Mouse (Mus musculus) limb, embryonic 14.5 days (tissue): ENCODE measurements around the gene Fstl4. TPM values are rescaled to one million over a fixed set of nuclear protein-coding genes. Genes with fewer than 3 reads are reported as not detected.

Experiments used
- ATAC-seq: fragments of 200-750 bp; cut with Nextera tagmentation; 2 replicates; pipeline ENCODE4 v1.8.0; 2017; ENCODE audit warnings: low read depth, moderate number of reproducible peaks, moderate TSS enrichment; ENCODE audit not compliant: low FRiP score
- DNase-seq: peaks from one replicate; pipeline ENCODE4 v3.0.0-alpha.2; 2015; ENCODE audit warnings: low spot score
- H3K27ac ChIP-seq: fragments of 300-500 bp; sonication (generic); replicated peaks from 2 replicates; pipeline ENCODE4 v1.5.1; 2014; ENCODE audit warnings: low read depth, mild to moderate bottlenecking, low read length, moderate library complexity, mixed read lengths
- H3K27me3 ChIP-seq: fragments of 300-500 bp; sonication (generic); 2 replicates; pipeline ENCODE4 v1.6.1; 2014; ENCODE audit warnings: low read length, mixed read lengths; ENCODE audit not compliant: control insufficient read depth, insufficient read depth
- H3K36me3 ChIP-seq: fragments of 300-500 bp; sonication (generic); 2 replicates; pipeline ENCODE4 v1.6.1; 2014; ENCODE audit warnings: mild to moderate bottlenecking, low read length, moderate library complexity, mixed read lengths; ENCODE audit not compliant: control insufficient read depth, insufficient read depth
- H3K4me1 ChIP-seq: fragments of 300-500 bp; sonication (generic); 2 replicates; pipeline ENCODE4 v1.6.1; 2014; ENCODE audit warnings: antibody characterized with exemption, low read length, mixed read lengths; ENCODE audit not compliant: control insufficient read depth, insufficient read depth
- H3K4me2 ChIP-seq: fragments of 300-500 bp; sonication (generic); replicated peaks from 2 replicates; pipeline ENCODE4 v1.6.1; 2014; ENCODE audit warnings: low read depth, mild to moderate bottlenecking, low read length, moderate library complexity; ENCODE audit not compliant: severe bottlenecking
- H3K4me3 ChIP-seq: fragments of 300-500 bp; sonication (generic); replicated peaks from 2 replicates; pipeline ENCODE4 v1.5.1; 2014; ENCODE audit warnings: low read length
- H3K9ac ChIP-seq: fragments of 300-500 bp; sonication (generic); 2 replicates; pipeline ENCODE4 v1.6.1; 2014; ENCODE audit warnings: mild to moderate bottlenecking, low read depth, low read length, moderate library complexity; ENCODE audit not compliant: severe bottlenecking
- H3K9me3 ChIP-seq: fragments of 300-500 bp; sonication (generic); 2 replicates; pipeline ENCODE4 v1.6.1; 2016; ENCODE audit warnings: low read length; ENCODE audit not compliant: control insufficient read depth
- POLR2A ChIP-seq: fragments of 200-500 bp; IDR thresholded peaks from 2 replicates; pipeline ENCODE4 v1.8.0; 2012; ENCODE audit warnings: inconsistent platforms, mild to moderate bottlenecking, moderate library complexity, borderline replicate concordance; ENCODE audit not compliant: insufficient read depth, insufficient read length; ENCODE audit errors: extremely low read depth
- WGBS: fragments of 180-500 bp; shearing (Covaris S2); extraction: QIAGEN DNeasy Blood & Tissue Kit; methylation state at CpG from one replicate; pipeline ENCODE4 v1.1.7; 2014; 5-methylcytosine and 5-hydroxymethylcytosine counted together
- polyA plus RNA-seq, 2 experiments: library from polyadenylated mRNA; depleted of rRNA in 1 of 2; stranded (reverse) in 1 of 2; unstranded in 1 of 2; fragments of >200 nt; fragmentation: Nextera tagmentation in 1 of 2; extraction: Ambion mirVana in 1 of 2; gene quantifications; 2 replicates each; pipeline versions ENCODE4 v1.2.1 to v1.2.3; 2012 to 2014

Gene Fstl4
- polyA plus RNA-seq, 2 experiments = 0.97 to 2.3 TPM

- ATAC-seq = no peak
- no peaks in the 10 kb centered on the region for H3K4me1 ChIP-seq
- H3K27me3 ChIP-seq = no peaks in the 10 kb centered on the region
- H3K4me3 ChIP-seq = no peak overlapping the region
- no peak overlapping the region for H3K9ac ChIP-seq
- DNase-seq = no peak
- H3K36me3 ChIP-seq = no peaks in the 10 kb centered on the region
- no peak overlapping the region for H3K4me2 ChIP-seq
- no peak for TF ChIP-seq POLR2A
- no peak overlapping the region for H3K27ac ChIP-seq
- no peaks in the 10 kb centered on the region for H3K9me3 ChIP-seq
- WGBS = 73% methylated on average over 5 of the region's 5 CpGs
Observed at GRCm38 (mm10) chr11:53119966-53120365, 355.5 kb downstream of the Fstl4 start.

- Histone ChIP-seq H3K9me3 (no peaks in the 10 kb centered on the region), H3K36me3 (no peaks in the 10 kb centered on the region), H3K27me3 (no peaks in the 10 kb centered on the region), H3K4me1 (no peaks in the 10 kb centered on the region), H3K27ac (no peak overlapping the region), H3K9ac (no peak overlapping the region), H3K4me2 (no peak overlapping the region), H3K4me3 (no peak overlapping the region)
- DNase-seq (no peak), ATAC-seq (no peak)
- 36% methylated on average over 1 of the region's 1 CpGs for WGBS
- TF ChIP-seq POLR2A = no peak
Observed at GRCm38 (mm10) chr11:53121208-53121607, 356.8 kb downstream of the Fstl4 start.

- WGBS = 59% methylated on average over 2 of the region's 2 CpGs
- no peak for DNase-seq
- Histone ChIP-seq H3K4me1 (no peaks in the 10 kb centered on the region), H3K27ac (no peak overlapping the region), H3K9ac (no peak overlapping the region), H3K9me3 (no peaks in the 10 kb centered on the region), H3K4me3 (no peak overlapping the region), H3K36me3 (no peaks in the 10 kb centered on the region), H3K4me2 (no peak overlapping the region), H3K27me3 (no peaks in the 10 kb centered on the region)
- no peak for ATAC-seq
- no peak for TF ChIP-seq POLR2A
Observed at GRCm38 (mm10) chr11:53124799-53125198, 360.4 kb downstream of the Fstl4 start.

- ATAC-seq (no peak), DNase-seq (no peak)
- no peak overlapping the region for H3K27ac ChIP-seq
- no peak for TF ChIP-seq POLR2A
- no peaks in the 10 kb centered on the region for H3K36me3 ChIP-seq
- no peak overlapping the region for H3K4me3 ChIP-seq
- no peaks in the 10 kb centered on the region for H3K27me3 ChIP-seq
- no peak overlapping the region for H3K9ac ChIP-seq
- no peaks in the 10 kb centered on the region for H3K4me1 ChIP-seq
- H3K4me2 ChIP-seq = no peak overlapping the region
- H3K9me3 ChIP-seq = no peaks in the 10 kb centered on the region
- 61% methylated on average over 6 of the region's 6 CpGs for WGBS
Observed at GRCm38 (mm10) chr11:53126660-53127059, 362.2 kb downstream of the Fstl4 start.

- DNase-seq (no peak), ATAC-seq (no peak)
- Histone ChIP-seq H3K27ac (no peak overlapping the region), H3K27me3 (no peaks in the 10 kb centered on the region), H3K9ac (no peak overlapping the region), H3K36me3 (no peaks in the 10 kb centered on the region), H3K4me3 (no peak overlapping the region), H3K9me3 (no peaks in the 10 kb centered on the region), H3K4me2 (no peak overlapping the region), H3K4me1 (no peaks in the 10 kb centered on the region)
- WGBS = 77% methylated on average over 2 of the region's 2 CpGs
- TF ChIP-seq POLR2A = no peak
Observed at GRCm38 (mm10) chr11:53128661-53129060, 364.2 kb downstream of the Fstl4 start.
